Comparison of ENCODE assay signal across 1 mouse cellular context in genomic region chr7:30347828-30348227, GRCm38 (mm10).
A peak's percentile ranks its signal among the peaks of the same experiment; 100 is the strongest.
TF ChIP-seq lines count a peak whose summit lies in the region.

No protein-coding gene starts in this region.

TF ChIP-seq in MEL, 35 proteins besides CTCF, POLR2A, EP300 and RAD21 (continued from another document):
- TF ChIP-seq ZC3H11A (IDR thresholded peaks at IDR 0.05; ENCODE audit: low read depth, low read length), result peak; percentile 55
- no peak for TF ChIP-seq USF2 (IDR thresholded peaks at IDR 0.05; ENCODE audit: borderline replicate concordance in 1 of 2, insufficient read depth in 1 of 2, low read depth in 1 of 2, low read length in 2 of 2)
- TF ChIP-seq MXI1 (IDR thresholded peaks at IDR 0.05; ENCODE audit: low read depth, low read length), result peak; percentile 90
- peak; percentile 17; the same call in 1 of the 2 replicates for TF ChIP-seq SIN3A (IDR thresholded peaks at IDR 0.05; ENCODE audit: low read length)
- no peak for TF ChIP-seq ZKSCAN1 (IDR thresholded peaks at IDR 0.05; ENCODE audit: low read depth, low read length)
- TF ChIP-seq BHLHE40 (IDR thresholded peaks at IDR 0.05; ENCODE audit: borderline replicate concordance, low read depth, low read length), result no peak
- TF ChIP-seq ZNF384 (IDR thresholded peaks at IDR 0.05; ENCODE audit: low read depth, low read length), result no peak
- peak; percentile 82 for TF ChIP-seq MYC (IDR thresholded peaks at IDR 0.05; ENCODE audit: low read depth, low read length)
- 0 out of 2 replicates have a peak, but pooled peaks have one; percentile 17 for TF ChIP-seq USF1 (IDR thresholded peaks at IDR 0.05; ENCODE audit: low read depth, low read length)
